Mouse (Mus musculus) small intestine, adult 2 months (tissue): ENCODE results near the gene Dnajc5.

Experiments
- CTCF ChIP-seq: fragments of 200-500 bp; IDR thresholded peaks from 2 replicates; pipeline ENCODE4 v1.5.1; 2012; ENCODE audit warnings: low read depth, mild to moderate bottlenecking, control low read depth, inconsistent platforms, low read length, moderate library complexity, mixed read lengths; ENCODE audit not compliant: insufficient replicate concordance, insufficient read length; ENCODE audit errors: extremely low read depth
- POLR2A ChIP-seq: fragments of 200-500 bp; IDR thresholded peaks from 2 replicates; pipeline ENCODE4 v1.6.1; 2012; ENCODE audit warnings: low read depth, mild to moderate bottlenecking, control low read depth, inconsistent platforms, low read length, moderate library complexity

- no peak for TF ChIP-seq CTCF
- no peak for TF ChIP-seq POLR2A
Observed at GRCm38 (mm10) chr2:181585506-181585905, 65.2 kb downstream of the Dnajc5 start.
